Mouse (Mus musculus) urinary bladder, postnatal 4 days (tissue): ENCODE results near the gene Camk2d.

Source experiments
- DNase-seq, 2 experiments: peaks; one replicate each; pipeline ENCODE4 v3.0.0; 2021 to 2022; ENCODE audit warnings: low spot score in 2 of 2

Gene Camk2d

DNA sequence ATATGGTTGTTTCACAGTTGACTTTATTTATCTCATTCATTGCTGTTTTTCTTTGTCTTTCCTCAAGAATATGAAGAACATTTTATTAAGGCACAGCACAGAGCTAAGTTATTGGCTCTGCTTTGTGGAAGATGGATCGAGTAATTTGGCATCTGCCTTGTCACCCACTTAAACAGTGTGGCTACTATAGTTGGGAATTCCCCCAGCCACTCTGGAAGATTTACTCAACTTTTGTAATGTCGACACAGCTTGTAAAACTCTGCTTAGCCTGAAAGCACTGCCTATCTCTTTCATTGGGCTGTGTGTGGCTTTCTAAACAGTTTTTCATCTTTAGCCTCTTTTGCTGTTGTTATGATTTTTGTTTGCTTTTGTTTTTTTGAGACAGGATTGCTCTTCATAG, 56.3 kb downstream of the Camk2d start:
- DNase-seq: no peak

- DNase-seq: no peak
Measured at GRCm38 (mm10) chr3:126653118-126653517, 57.0 kb downstream of the Camk2d start.

DNA sequence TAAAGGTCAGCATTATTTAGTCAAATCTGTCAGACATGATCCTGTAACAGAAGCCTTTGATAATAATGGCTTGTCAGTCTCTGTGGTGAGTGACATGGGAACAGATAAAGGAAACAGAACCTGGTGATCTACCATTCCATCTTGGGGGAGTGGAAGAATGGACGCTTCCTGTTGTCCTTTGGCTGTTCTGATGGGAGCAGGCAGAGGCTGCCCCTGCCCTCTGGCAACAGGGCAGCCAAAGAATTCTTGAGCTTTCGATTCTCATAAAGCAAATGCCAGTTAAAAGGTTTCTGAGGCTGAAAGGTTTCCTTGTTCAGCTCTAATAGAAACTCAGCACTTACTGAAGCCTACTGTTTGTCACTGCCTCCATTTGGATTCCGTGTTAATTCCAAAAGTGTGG, 60.1 kb downstream of the Camk2d start:
- DNase-seq: no peak

GRCm38 (mm10) chr3:126657895-126658294, 61.8 kb downstream of the Camk2d start:
- no peak for DNase-seq

- no peak for DNase-seq
Measured at GRCm38 (mm10) chr3:126658791-126659190, 62.7 kb downstream of the Camk2d start.

DNA sequence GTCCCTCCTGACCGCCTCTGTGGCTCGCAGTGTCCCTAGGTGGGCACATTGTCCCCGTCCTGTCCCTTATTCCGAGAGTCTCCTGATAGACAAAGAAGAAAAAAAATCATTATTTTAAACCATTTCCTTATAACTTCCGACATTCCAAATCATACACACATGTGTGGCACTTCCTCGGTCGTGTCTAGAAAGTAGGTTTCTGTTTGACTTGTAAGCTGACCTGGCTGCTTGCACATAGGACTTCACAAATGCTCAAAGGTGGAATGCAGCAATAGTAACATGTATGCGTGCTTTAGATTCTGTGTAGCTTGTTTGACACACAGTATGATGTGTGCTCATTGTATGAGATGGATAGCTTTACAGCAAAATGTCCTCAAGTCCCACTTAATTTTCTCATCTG, 63.1 kb downstream of the Camk2d start:
- no peak for DNase-seq

DNA sequence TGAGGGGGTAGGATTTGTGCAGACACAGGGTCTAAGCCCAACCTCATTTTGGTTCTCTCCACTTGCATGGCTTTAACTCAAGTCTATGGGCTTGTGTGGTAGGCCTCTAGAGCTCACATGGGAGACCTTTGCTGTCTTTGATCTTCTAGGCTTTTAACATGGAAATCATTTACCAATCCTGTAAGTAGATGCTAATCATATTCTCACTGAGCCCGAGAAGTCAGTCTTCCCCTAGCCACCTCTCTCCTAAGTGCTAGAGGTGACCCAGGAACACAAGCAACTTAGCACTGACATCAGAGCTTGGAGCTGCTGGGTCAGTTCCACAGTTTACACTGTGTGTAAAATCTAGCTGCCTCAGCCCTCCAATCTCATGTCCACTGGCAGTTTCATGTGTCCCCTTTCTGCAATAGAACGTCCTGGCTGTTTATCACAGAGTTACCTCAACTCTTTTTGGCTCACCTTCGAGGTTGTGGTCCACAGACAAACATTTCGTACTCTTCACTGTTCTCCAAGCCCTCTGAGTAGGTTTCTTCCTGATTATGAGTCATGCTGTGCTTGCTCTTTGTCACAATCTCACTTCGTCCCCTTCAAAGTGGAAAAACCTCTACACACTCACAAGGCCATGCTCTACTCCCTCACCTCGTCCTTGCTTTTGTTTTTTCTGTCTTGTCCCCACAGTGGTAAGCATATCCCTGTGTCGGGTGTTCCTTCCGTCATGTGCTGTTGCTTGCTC, 63.9 kb downstream of the Camk2d start:
- no peak for DNase-seq

DNA sequence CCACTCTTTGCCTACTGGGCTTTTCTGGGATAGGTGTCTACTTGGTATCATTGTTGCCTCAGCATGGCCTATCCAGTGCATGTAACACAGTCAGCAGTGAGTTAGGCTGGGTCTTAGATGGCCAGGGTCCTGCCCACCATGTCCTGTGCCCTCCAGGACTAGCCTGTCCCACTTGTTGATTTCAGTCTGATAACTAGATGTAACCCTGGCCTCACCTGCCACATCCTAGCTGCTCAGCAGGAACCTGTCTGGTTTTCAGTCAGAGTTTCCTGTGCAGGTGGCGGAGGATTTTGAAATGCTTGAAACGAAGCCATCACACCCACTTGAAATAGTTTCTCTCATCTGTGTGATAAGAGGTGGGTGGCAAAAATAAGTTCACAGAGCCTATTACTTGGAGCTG, 64.5 kb downstream of the Camk2d start:
- DNase-seq: no peak

DNA sequence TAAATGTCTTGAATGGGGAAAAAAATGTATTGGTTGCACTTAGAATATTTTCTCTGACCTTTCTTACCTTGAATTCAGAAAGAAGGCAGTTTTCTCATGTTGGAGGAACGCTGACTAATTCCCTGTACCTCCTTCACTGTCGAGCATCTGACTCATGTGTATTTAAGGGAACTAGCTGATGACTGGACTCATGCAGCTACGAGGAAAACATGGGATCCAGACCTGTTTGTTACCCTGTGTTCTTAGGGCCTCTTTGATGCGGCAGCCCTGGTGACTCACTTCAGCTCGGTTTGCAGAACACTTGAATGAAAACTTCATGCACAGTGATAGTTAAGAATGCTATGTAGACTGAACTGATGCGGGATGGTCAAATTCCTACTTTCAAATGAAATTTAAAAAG, 64.9 kb downstream of the Camk2d start:
- no peak for DNase-seq

DNA sequence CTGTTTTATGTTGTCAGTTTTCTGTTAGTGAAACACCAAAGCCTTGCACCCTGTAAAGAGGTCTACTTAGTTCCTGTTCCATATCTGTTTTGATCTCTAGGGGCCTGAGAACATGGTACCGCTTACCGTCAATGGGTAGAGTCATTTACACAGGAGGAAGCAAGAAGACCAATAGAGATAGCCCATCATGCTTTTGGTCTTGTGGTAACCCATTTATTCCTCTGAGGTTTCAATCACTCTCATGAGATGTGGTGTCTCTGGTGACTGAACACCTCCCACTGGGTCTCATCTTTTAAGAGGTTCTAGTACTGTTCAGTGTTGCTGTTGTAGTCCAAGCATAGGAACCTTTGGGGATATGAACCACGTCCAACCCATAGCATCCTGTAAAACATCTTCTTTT, 65.8 kb downstream of the Camk2d start:
- no peak for DNase-seq

DNA sequence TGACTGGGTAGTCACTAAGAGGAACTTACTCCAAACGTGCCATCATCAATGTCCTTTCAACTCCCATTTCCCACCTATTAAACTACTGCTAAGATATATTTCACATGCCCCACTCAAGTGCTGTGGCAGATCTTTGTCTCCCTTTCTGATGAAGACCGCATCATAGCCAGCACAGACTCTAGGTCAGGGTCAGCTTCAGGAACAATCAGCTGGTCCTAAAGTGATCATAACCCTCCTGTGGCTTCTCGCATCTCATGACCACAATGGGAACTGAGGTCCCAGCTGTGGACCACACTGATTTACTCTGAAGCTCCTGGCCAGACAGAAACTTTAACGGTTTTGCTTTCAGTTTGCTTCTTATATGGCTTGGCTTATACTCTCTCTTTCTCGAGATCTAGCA, 67.3 kb downstream of the Camk2d start:
- no peak for DNase-seq

- no peak for DNase-seq
Measured at GRCm38 (mm10) chr3:126665866-126666265, 69.8 kb downstream of the Camk2d start.

DNA sequence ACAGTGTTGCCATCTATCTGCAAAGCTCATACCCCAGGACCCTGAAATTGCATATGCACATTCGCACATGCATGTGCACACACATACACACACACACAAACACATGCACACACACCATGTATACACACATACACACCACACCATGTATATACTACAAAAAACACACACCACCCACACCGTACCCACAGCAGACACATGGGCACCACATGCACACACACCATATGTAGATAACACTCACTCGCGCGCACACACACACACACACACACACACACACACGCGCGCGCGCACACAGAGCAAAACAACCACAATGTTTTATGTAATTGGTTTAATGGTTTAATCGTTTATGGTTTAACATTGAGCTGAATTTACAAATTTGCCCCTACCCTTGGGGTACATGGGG, 70.9 kb downstream of the Camk2d start:
- no peak for DNase-seq

GRCm38 (mm10) chr3:126667451-126667850, 71.3 kb downstream of the Camk2d start:
- peak in 1 of 2 experiments; percentile 36 for DNase-seq

- DNase-seq: no peak
Measured at GRCm38 (mm10) chr3:126668123-126668522, 72.0 kb downstream of the Camk2d start.

- no peak for DNase-seq
Measured at GRCm38 (mm10) chr3:126668692-126669091, 72.6 kb downstream of the Camk2d start.

DNA sequence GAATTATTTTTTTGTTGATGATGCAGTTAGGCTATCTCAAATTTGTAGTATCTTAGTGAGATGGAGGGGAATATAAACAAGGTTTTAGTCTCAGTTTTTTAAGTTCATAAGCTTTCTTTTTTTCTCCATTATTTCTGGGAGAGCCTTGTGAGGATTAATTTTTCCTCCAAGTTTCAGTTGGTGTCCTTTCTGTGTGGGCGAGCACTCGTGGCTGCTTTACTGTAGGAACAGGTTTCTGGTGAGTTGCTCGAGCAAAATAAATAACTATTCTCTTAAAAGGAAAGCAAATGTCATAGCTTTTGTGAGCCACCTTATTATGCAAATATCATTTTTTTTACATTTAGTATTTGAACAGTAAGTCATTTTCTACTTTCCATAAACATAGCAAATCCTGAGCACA, 74.3 kb downstream of the Camk2d start:
- DNase-seq: no peak

GRCm38 (mm10) chr3:126671292-126671691, 75.2 kb downstream of the Camk2d start:
- DNase-seq: no peak

DNA sequence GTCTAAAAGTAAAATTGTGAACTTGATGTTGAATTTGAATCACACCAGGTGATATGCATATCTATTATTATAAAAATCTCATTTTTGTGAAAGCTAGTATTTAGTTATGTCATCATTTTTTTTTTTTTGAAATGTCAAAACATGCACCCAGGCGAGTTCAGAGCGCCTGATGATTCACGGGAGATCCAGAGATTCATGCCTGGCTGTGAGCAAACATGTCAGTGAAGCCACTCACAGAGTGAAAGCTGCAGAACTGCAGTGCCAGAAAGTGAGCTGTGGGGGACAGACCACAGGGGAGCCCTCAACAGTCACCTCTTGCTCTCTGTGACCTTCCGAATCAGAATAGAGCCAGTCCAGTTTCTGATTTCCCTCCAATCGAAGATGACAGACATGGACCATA, 84.9 kb downstream of the Camk2d start:
- no peak for DNase-seq

DNA sequence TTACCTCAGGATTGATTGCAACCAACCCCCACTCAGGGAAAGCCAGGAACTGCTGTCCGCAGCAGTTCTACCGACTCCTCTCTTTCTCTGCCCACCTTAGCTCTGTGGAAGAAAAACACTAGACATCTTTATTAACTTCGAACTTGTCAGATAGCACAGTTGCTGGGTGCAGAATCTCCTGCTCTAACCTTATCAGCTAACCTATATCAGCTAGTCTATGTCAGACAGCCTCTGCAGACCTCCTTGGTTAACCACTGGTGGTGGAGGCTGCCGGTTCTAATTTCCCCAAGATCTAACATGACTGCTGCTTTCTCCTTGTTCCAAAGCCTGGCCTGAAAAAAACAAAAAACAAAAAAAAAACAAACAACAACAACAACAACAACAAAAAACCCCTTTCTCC, 85.9 kb downstream of the Camk2d start:
- DNase-seq: no peak

DNA sequence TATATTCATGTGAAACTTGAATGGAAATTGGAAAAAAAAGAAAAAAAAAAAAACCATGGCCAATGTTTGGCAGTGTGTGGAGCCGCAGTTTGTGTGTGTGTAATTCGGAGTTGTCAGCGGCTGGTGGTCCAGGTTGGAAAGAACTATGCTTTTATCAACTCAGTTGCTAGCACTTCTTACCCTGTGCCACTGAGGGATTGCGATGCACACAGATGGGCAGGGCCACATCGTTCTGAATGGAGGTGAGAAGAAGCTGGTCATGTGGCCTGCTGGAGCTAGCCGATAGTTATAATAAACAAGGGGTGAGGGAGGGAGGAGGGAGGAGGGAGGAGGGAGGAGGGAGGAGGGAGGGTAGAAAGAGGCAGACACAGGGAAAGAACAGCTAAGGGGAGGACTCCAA, 89.3 kb downstream of the Camk2d start:
- DNase-seq: no peak

- DNase-seq: no peak
Measured at GRCm38 (mm10) chr3:126687150-126687549, 91.0 kb downstream of the Camk2d start.

DNA sequence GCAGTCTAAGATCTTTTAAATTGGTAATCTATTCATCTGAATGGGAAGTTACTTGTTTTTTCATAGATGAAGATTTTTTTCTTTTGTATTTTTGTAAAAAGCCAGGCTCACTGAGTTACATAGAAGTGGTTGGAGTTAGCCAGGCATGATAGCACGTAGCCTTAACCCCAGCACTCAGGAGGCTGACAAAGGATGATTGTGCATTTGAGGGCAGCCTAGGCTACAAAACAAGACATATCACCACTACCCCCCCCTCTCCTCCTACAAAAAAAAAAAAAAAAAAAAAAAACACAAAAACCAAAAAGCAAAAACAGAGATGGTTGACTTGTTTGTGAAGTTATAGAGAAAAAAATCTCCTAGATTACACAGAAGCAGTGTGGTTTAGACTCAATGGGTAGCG, 92.4 kb downstream of the Camk2d start:
- DNase-seq: no peak
